Mouse (Mus musculus): Measurements from ENCODE around the gene Myo1g. TPM values are rescaled to one million over a fixed set of nuclear protein-coding genes. Genes with fewer than 3 reads are reported as not detected.

Myo1g gene
- polyA plus RNA-seq, 1 experiment from 2014 or later, result 1.0 TPM

DNA sequence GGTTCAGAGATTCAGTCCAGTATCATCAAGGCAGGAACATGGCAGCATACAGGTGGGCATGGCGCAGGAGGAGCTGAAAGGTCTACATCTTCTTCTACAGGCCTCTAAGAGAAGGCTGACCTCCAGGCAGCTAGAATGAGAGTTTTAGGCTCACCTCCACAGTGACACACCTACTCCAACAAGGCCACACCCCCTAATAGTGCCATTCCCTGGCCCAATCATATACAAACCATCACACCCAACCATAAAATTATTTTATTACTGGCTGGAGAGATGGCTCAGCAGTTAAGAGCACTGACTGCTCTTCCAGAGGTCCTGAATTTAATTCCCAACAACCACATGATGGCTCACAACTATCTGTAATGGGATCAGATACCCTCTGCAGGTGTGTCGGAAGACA lies 18.3 kb downstream of the Myo1g start:
- Histone ChIP-seq H3K27ac (no peak overlapping the region), H3K4me1 (no peaks in the 10 kb centered on the region), H3K4me3 (no peak overlapping the region), H3K36me3 (replicated peaks) (no peaks in the 10 kb centered on the region), H3K27me3 (ENCODE audit: poor library complexity, severe bottlenecking) (no peaks in the 10 kb centered on the region), H3K9me3 (0 out of 2 replicates have a peak, but pooled peaks cover 4% of the 10 kb centered on the region)
- 94% methylated on average over 2 of the region's 2 CpGs for WGBS
- no peak for DNase-seq (ENCODE audit: extremely low spot score, low spot score)

GRCm38 (mm10) chr11:6497311-6497948 lies 23.3 kb downstream of the Myo1g start:
- Histone ChIP-seq H3K36me3 (replicated peaks) (no peaks in the 10 kb centered on the region), H3K4me1 (no peaks in the 10 kb centered on the region), H3K27ac (no peak overlapping the region), H3K9me3 (0 out of 2 replicates have a peak, but pooled peaks cover 4% of the 10 kb centered on the region), H3K4me3 (no peak overlapping the region), H3K27me3 (ENCODE audit: poor library complexity, severe bottlenecking) (no peaks in the 10 kb centered on the region)
- 86% methylated on average over 12 of the region's 12 CpGs for WGBS
- DNase-seq (ENCODE audit: extremely low spot score, low spot score), result no peak

DNA sequence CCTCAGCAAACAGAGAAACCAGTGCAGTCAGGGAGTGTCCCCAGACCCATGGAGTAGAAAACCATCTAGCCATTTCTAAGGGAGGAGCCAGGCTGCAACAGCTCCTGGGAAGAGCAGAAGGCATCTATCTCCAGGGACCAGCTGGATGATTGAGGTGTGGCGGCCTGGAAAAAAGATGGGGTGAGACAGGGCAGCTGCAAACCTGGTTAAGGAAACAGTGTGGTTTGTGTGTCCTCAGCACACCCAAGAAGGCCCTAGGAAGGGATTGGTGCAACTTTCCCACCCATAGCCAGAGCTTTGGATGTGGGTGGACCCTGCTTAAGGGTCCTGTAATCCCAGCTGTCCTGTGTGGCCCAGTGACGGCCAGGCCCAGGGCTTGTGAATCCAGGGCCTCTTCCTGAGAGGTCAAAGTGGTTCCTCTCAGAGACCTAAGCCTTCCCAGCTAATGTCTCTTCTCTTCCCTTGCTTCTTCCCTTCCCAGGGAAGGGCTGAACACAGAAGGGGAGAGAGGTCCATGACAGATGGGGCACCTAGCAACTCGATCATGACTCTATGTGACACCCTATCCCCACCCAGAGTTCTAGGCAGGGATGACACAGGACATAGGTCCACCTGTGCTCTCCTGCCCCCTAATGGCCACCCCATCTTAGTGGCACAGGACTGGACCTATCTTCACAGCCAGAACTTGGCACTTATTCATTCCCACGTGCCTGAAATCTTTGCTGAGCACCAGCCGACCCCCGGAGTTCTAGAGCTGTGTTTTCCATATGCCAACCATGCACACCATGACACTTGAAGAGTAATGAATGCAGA lies 30.9 kb downstream of the Myo1g start:
- Histone ChIP-seq H3K4me1 (peaks cover 16% of the 10 kb centered on the region), H3K36me3 (replicated peaks) (no peaks in the 10 kb centered on the region), H3K27ac (no peak overlapping the region), H3K9me3 (no peaks in the 10 kb centered on the region), H3K4me3 (no peak overlapping the region), H3K27me3 (ENCODE audit: poor library complexity, severe bottlenecking) (no peaks in the 10 kb centered on the region)
- DNase-seq (ENCODE audit: extremely low spot score, low spot score), result no peak
- WGBS, result 69% methylated on average over 6 of the region's 6 CpGs

DNA sequence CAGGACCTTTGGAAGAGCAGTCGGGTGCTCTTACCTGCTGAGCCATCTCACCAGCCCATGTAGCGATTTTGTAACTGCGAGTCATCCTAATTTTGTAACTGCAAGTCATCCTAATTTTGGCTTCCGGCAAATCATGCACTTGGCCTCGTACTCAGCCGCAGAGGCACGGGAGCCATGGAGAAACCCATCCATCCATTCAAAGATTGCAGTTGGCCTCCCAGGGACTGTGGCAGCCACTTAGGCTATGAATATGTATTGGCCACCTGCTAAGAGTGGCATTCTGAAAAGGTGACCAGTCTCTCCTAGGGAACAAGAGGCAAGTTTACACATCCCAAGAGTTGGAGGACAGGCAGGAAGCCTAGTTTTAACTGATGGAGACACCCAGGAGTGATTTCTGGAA lies 31.5 kb downstream of the Myo1g start:
- 84% methylated on average over 7 of the region's 7 CpGs for WGBS
- Histone ChIP-seq H3K4me1 (peaks cover 22% of the 10 kb centered on the region), H3K27ac (no peak overlapping the region)

GRCm38 (mm10) chr11:6488041-6488684 lies 32.6 kb downstream of the Myo1g start:
- Histone ChIP-seq H3K27me3 (ENCODE audit: poor library complexity, severe bottlenecking) (no peaks in the 10 kb centered on the region), H3K4me1 (peaks cover 25% of the 10 kb centered on the region), H3K27ac (no peak overlapping the region), H3K4me3 (no peak overlapping the region), H3K9me3 (no peaks in the 10 kb centered on the region), H3K36me3 (replicated peaks) (no peaks in the 10 kb centered on the region)
- DNase-seq (ENCODE audit: extremely low spot score, low spot score), result no peak
- WGBS, result 95% methylated on average over 5 of the region's 5 CpGs

More for the DNA sequence above, 31.5 kb downstream of the Myo1g start:
- Histone ChIP-seq H3K4me3 (no peak overlapping the region), H3K27me3 (ENCODE audit: poor library complexity, severe bottlenecking) (no peaks in the 10 kb centered on the region), H3K36me3 (replicated peaks) (no peaks in the 10 kb centered on the region), H3K9me3 (no peaks in the 10 kb centered on the region)
- no peak for DNase-seq (ENCODE audit: extremely low spot score, low spot score)

GRCm38 (mm10) chr11:6487496-6487895 lies 33.3 kb downstream of the Myo1g start:
- WGBS, result 63% methylated on average over 7 of the region's 7 CpGs
- peaks cover 25% of the 10 kb centered on the region for H3K4me1 ChIP-seq
- no peaks in the 10 kb centered on the region for H3K27me3 ChIP-seq (ENCODE audit: poor library complexity, severe bottlenecking)
- H3K36me3 ChIP-seq (replicated peaks), result no peaks in the 10 kb centered on the region
- no peak overlapping the region for H3K27ac ChIP-seq
- H3K9me3 ChIP-seq, result no peaks in the 10 kb centered on the region
- no peak for DNase-seq (ENCODE audit: extremely low spot score, low spot score)
- no peak overlapping the region for H3K4me3 ChIP-seq

DNA sequence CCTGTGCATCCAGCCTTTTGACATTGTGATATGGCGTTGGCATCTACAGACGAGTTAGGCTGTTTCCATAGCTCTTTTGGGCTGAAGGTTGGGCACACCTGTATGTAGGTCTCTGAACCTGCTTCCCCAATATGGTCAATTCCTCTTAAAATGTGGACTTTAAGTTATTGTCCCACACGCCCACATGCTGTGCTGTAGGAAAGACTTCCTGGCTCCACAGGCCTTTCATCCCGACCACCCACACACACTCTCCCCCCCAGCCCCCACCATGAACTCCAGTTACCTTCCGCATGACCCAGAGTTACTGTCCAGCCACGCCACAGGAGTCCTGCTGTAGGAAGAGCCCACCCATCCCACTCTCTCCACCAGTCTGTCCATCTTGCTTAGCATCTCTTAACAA lies 33.8 kb downstream of the Myo1g start:
- Histone ChIP-seq H3K27me3 (ENCODE audit: poor library complexity, severe bottlenecking) (no peaks in the 10 kb centered on the region), H3K9me3 (no peaks in the 10 kb centered on the region), H3K4me3 (no peak overlapping the region), H3K4me1 (peaks cover 25% of the 10 kb centered on the region), H3K36me3 (replicated peaks) (no peaks in the 10 kb centered on the region), H3K27ac (no peak overlapping the region)
- 72% methylated on average over 6 of the region's 6 CpGs for WGBS
- no peak for DNase-seq (ENCODE audit: extremely low spot score, low spot score)

- 52% methylated on average over 3 of the region's 3 CpGs for WGBS
- no peaks in the 10 kb centered on the region for H3K36me3 ChIP-seq (replicated peaks)
- no peak overlapping the region for H3K27ac ChIP-seq
- H3K27me3 ChIP-seq (ENCODE audit: poor library complexity, severe bottlenecking), result no peaks in the 10 kb centered on the region
- no peaks in the 10 kb centered on the region for H3K9me3 ChIP-seq
- DNase-seq (ENCODE audit: extremely low spot score, low spot score), result no peak
- H3K4me3 ChIP-seq, result no peak overlapping the region
- H3K4me1 ChIP-seq, result peaks cover 22% of the 10 kb centered on the region
These were observed 36.4 kb downstream of the Myo1g start for GRCm38 (mm10) chr11:6484244-6484959.

DNA sequence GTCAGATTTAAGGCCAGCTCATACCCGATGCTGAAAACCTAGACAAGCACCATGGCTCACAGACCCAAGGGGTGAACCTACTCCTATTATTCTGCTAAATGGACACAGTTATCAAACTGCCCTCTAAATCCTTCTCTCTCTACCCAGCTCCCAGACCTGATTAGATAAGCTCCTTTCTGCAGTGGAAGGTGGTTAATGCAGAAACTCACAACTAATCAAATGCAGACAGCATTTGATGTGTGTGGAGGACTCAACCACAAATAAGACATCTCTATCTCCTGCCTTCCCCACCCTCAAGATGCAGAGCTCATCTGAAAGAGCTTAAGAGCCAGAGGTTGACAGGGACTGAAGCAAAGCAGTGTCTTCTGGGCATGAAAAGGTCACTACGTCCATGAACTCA lies 37.7 kb downstream of the Myo1g start:
- Histone ChIP-seq H3K27me3 (ENCODE audit: poor library complexity, severe bottlenecking) (no peaks in the 10 kb centered on the region), H3K36me3 (replicated peaks) (no peaks in the 10 kb centered on the region), H3K27ac (no peak overlapping the region), H3K4me3 (no peak overlapping the region), H3K4me1 (peaks cover 21% of the 10 kb centered on the region), H3K9me3 (no peaks in the 10 kb centered on the region)
- DNase-seq (ENCODE audit: extremely low spot score, low spot score), result no peak
- WGBS, result 87% methylated on average over 2 of the region's 2 CpGs

DNA sequence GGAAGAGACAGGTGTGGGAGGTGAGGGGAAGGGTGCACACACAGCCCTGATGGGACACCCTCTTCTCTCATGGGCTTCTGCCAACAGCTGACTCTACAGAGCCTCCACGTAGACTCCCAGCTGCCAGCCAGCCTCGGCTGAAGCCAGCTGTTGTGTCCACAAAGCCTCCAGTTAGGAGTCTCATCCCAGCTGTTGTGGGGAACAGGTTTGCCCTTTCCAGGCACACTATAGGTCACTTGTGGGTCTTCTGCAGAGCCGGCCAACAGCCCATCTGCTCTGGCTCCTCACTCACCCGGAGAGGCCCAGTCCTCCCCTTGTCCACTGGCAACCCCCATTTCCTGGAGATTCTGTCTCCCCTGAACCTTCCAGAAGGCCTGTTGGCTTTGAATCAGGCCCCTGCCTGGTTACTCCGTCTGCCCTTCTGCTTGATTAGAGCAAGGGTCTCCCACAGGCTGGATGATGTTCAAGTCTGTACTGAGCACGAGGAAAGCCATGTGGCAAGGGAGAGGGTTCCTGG lies 39.0 kb downstream of the Myo1g start:
- H3K36me3 ChIP-seq (replicated peaks), result no peaks in the 10 kb centered on the region
- no peaks in the 10 kb centered on the region for H3K9me3 ChIP-seq
- H3K4me3 ChIP-seq, result no peak overlapping the region
- DNase-seq (ENCODE audit: extremely low spot score, low spot score), result no peak
- 79% methylated on average over 6 of the region's 6 CpGs for WGBS
- H3K27me3 ChIP-seq (ENCODE audit: poor library complexity, severe bottlenecking), result no peaks in the 10 kb centered on the region
- no peak overlapping the region for H3K27ac ChIP-seq
- peaks cover 16% of the 10 kb centered on the region for H3K4me1 ChIP-seq

DNA sequence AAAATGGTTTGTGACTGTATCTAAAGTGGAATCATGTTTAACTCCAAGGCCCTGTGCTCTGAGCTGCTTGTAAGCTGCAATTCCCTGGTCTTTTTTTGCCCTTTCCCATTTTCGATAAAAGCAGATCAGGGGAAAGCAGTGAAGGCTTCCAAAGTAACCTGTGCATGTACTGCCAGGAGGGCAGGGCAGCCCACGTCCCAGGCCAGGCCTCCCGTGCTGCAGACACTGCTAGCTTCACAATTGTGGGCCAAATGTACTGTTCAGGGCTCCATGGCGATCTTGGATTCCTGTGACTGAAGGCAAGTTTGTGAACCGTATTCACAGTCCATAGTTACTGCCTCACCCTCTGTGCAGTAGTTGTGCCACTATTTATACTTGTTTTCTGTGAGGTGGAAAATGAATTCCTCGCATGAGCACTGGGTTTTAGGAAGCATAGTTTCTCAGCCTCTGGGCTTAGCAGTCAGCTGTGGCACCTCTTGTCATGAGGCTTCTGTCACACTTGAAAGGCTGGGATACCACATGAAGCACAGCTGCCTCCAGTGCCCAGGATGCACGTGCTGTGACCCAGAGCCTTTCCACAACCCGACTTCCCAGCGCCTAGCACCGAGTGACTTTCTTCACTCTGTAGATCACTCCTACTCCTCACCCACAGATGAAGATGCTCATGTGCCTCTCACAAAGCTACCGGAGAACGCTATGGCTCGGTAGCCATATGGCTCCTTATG lies 39.9 kb downstream of the Myo1g start:
- Histone ChIP-seq H3K4me3 (no peak overlapping the region), H3K27me3 (ENCODE audit: poor library complexity, severe bottlenecking) (no peaks in the 10 kb centered on the region), H3K4me1 (peaks cover 16% of the 10 kb centered on the region), H3K9me3 (no peaks in the 10 kb centered on the region), H3K36me3 (replicated peaks) (no peaks in the 10 kb centered on the region), H3K27ac (no peak overlapping the region)
- WGBS, result 85% methylated on average over 13 of the region's 13 CpGs
- DNase-seq (ENCODE audit: extremely low spot score, low spot score), result no peak

- DNase-seq (ENCODE audit: extremely low spot score, low spot score), result no peak
These were observed 40.6 kb downstream of the Myo1g start for GRCm38 (mm10) chr11:6480191-6480590.

More at GRCm38 (mm10) chr11:6480191-6480590, 40.6 kb downstream of the Myo1g start:
- H3K36me3 ChIP-seq (replicated peaks), result no peaks in the 10 kb centered on the region
- no peaks in the 10 kb centered on the region for H3K9me3 ChIP-seq
- no peak overlapping the region for H3K27ac ChIP-seq
- peaks cover 12% of the 10 kb centered on the region for H3K4me1 ChIP-seq
- 81% methylated on average over 7 of the region's 7 CpGs for WGBS
- H3K27me3 ChIP-seq (ENCODE audit: poor library complexity, severe bottlenecking), result no peaks in the 10 kb centered on the region
- H3K4me3 ChIP-seq, result no peak overlapping the region

All from forebrain, embryonic 10.5 days (tissue).